Mouse (Mus musculus): ENCODE measurements at regions not wholly inside any gene's neighbourhood (a gene's known extent, or its start where the extent isn't known, plus 50 kb on each side); places are given as distances from the start of the nearest gene placed in this dataset.
"Not testable (repeated sequence)": the region's sequence is repeated elsewhere in the genome, so short reads cannot be mapped to it uniquely, and the experiment has no call there.

DNA sequence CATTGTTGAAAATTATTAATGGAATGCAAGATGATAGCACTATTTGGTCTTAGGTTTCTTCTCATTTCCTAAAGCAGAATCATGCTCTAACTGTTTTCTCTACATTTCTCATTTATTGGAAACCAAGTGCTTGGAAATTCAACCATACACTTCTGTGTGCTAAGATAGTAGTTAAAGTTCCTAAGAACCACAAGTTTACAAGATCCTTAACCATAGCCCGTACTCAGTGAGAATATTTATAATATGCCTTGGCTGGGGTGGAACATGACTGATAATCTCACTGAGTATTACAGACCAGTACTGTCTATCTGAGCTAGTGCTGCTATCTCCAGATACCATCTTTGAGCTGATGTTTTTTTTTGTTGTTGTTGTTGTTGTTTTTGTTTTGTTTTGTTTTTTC lies 236.9 kb upstream of the Tmem196 start:
- DNase-seq (ENCODE audit: low spot score): not testable (repeated sequence)

DNA sequence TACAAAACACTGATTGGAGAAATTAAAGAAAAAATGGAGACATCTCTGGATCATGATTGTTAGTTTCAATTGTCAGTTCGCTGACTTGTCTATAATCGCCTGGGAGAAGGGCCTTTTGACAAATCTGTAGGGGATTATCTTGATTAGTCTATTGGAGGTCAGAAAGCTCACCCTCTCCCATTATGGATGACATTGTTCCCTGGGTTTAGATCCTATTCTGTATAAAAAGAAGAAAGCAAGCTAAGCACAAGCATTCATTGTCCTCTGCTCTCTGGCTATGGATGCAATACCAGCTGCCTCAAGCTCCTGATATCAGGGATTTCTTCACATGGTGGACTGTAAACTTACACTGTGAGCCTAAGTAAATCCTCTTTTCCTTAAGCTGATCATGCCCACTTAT lies 214.8 kb upstream of the Tmem196 start:
- peak; percentile 8 for DNase-seq (ENCODE audit: low spot score)

DNA sequence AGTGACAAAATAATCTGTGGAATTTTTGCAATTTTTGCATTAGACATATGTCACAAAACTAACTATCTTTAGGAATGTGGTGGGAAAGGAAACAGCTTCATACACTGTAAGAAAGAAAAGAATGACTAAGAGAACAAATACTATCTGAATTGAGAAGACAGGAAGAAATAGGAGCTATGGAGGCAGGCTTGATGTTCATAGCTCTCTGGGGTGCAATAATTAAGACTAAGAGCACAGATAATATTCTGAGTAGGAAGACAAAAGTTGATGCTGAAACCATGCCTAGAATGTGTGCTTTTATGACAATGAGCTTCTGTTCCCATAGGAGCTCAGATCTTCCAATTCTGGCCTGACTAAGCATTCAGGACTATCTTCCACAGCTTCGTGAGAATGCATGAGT lies 183.0 kb upstream of the Tmem196 start:
- DNase-seq (ENCODE audit: low spot score): no peak

DNA sequence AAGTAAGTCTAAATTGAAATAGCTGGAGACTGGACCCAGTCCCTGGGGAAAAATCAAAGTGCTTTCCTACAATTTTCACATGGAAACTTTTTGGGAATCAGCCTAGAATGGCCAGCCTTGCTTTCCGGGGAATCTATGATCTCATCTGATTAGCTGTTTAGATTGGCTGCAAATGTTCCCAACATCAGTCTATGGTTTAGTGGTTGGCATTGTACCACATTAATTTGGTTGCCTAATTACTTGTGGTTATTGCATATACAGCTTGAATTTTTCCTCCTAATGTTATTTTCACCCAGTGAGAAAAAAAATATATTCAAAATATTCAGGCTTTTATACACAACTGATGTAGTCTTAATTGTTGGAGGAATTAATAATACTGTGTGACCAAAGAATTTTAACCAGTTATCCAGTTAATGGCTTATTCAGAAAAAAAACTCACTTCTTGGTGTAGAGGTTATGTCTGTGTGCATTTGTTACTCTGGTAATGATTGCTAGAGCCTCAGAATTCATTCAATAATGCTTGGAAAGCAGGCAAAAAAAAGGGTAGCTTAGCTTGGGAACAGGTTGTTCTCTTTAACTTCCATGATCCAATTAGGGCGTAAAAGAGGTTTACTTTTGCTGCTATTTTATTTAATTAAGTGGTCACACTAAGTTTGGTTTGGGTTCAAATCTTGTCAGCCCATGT lies 182.2 kb upstream of the Tmem196 start:
- DNase-seq (ENCODE audit: low spot score): no peak

DNA sequence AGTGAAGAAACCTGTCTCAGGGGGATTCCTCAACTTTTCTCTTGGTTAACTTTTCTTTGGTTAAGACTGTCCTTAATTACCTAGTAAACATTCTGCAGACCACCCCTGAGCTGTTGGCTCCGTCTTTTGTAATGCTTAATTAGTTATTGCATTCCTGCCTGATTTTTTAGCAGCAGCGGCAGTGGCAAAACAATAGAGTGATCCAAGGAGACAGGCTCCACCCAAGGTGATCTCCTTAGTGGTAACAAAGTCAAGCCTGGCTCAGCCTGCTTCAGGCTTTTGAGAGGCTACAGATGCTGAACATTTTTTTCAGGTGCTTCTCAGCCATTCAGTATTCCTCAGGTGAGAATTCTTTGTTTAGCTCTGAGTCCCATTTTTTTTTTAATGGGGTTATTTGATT lies 168.1 kb upstream of the Tmem196 start:
- no peak for DNase-seq (ENCODE audit: low spot score)

DNA sequence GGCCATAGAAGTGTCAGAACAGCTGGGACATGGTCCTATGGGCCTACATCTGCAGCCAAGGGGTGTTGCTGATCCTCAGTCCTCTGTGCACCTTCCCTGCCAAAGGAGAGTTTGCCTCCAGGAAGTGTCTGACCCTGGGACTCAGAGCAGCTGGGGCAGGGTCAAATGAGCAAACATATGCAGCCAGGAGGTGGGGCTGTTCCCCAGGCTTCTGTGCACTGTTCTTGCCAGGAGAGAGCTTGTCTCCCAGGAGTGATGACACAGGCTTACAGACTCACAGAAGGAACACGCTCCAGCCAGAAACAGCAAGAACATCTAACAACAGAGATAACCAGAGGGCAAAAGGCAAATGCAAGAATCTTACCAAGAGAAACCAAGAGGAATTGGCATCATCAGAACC lies 137.9 kb upstream of the Tmem196 start:
- peak; percentile 29 for DNase-seq (ENCODE audit: low spot score)

DNA sequence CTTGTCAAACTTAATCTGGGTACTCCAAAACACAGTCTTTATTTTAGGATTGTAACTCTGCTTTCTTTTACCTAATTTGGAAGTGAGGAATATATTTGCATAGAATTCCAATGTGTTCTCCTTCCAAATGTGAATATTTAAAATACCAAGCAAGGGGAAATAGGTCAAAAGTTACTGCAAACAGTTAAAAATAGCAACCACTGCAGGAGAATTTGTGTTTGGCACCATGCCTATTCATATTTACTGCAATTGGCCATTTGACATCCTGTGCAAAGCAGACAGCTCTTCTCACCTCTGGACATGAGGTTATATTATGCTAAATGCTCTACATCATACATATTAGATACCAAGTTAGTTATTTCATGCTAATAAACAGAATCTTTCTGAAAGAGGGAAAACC lies 129.4 kb upstream of the Tmem196 start:
- no peak for DNase-seq (ENCODE audit: low spot score)

DNA sequence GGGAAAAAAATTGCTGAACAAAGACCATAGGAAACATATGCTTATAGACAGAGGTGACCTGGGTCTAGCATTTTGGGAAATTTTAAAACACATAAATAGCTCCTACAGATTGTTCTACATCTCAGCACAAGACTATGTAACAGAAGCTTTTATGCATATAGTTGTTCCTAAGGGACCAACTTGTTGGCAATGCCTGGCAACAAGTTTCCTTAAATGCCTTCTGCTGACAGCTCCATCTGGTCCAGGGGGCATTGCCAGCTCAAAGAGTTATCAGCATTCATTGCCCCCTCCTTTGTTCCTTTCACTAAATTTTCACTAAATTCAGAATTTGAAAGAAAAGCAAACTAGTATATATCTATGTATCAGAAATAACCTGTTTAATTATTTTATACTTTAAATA lies 106.5 kb upstream of the Tmem196 start:
- DNase-seq (ENCODE audit: low spot score): no peak

DNA sequence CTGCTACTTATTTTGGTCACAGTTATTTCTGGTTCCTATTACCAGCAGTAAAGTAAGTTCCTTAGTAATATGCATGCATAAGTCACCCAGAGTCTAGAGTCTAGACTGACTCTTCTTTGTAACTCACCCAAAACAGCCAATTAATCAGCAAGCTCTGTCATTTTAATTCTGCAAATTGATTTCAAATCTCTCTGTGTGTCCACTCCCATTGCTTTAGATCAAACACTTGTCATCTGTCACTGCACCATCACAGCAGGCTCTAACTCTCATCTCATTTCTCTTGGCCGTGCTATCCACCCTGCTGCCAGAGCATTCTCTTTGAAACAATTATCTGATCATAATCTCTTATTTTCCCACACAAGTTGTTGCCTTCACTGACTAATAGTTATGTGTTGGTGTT lies 63.9 kb upstream of the Tmem196 start:
- no peak for DNase-seq (ENCODE audit: low spot score)

DNA sequence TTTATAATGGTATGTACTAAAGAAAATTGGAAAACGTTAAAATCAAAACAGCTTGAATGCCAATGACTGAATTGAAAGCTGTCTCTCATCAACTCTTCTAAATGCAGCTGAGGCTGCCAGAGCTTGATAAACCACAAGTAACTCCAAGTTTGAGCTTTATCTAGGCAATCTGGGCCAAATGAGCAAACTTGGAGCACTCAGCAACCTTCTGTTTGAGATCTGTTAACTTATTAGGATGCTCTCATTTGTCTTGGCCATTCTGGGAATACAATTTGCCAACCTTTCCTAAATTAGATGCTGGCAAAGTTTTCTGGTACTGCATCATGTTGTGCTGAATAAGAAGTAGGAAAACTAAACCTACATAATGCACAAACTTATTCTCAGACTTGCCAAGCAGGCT lies 55.6 kb upstream of the Tmem196 start:
- DNase-seq (ENCODE audit: low spot score): no peak

Data from embryo, embryonic 10 days (tissue).